Mouse (Mus musculus) layer of hippocampus, adult 2 months (tissue): ENCODE results near the gene Cpm. TPM values are rescaled to one million over a fixed set of nuclear protein-coding genes. Genes with fewer than 3 reads are reported as not detected.
A peak's percentile ranks its signal among the peaks of the same experiment; 100 is the strongest.
"Not testable (repeated sequence)": the region's sequence is repeated elsewhere in the genome, so short reads cannot be mapped to it uniquely, and the experiment has no call there.

ENCODE experiments used
- DNase-seq, 2 experiments: peaks; one replicate each; pipeline ENCODE4 v3.0.0; 2022; ENCODE audit warnings: low spot score in 2 of 2
- H3K27ac ChIP-seq: fragments of 200-600 bp; 2 replicates; pipeline ENCODE4 v1.8.1; 2022
- H3K4me3 ChIP-seq: fragments of 200-600 bp; 2 replicates; pipeline ENCODE4 v1.8.1; 2022; ENCODE audit warnings: mild to moderate bottlenecking
- CTCF ChIP-seq: fragments of 200-600 bp; conservative IDR thresholded peaks from 2 replicates; pipeline ENCODE4 v1.8.1; 2022; ENCODE audit warnings: antibody characterized with exemption, mild to moderate bottlenecking, moderate library complexity
- long read RNA-seq, 2 experiments: library from polyadenylated mRNA; stranded (forward); transcript quantifications; one replicate each; pipeline ENCODE4 v2.0.0; 2021; ENCODE audit warnings: borderline mapping rate in 2 of 2
- total RNA-seq, 2 experiments: library from RNA; stranded (reverse); gene quantifications; 2 replicates each; pipeline ENCODE4 v1.2.3; 2021

Gene Cpm
- total RNA-seq = 1 to 10 TPM; 8.5 to 9.7 TPM
- long read RNA-seq, experiment 1, partial matches to known transcripts = 2 of 12 reads
- long read RNA-seq, experiment 1, other reads (novel, unspliced or antisense) = 9 of 12 reads
- long read RNA-seq, experiment 2, partial matches to known transcripts = 4 of 14 reads
- long read RNA-seq, experiment 2, other reads (novel, unspliced or antisense) = 9 of 14 reads

GRCm38 (mm10) chr10:117629169-117629971 is at the start of gene Cpm:
TSS of gene Cpm (plus strand) at chr10:117629500.
- H3K4me3 ChIP-seq = peak within 1 kb of the TSS; percentile 64
- no peak for TF ChIP-seq CTCF
- peak; percentile 7 to 38 for DNase-seq

GRCm38 (mm10) chr10:117579771-117580284 is 49.5 kb upstream of the Cpm start:
- DNase-seq = no peak
- TF ChIP-seq CTCF = no peak
- Histone ChIP-seq H3K4me3 (no peak overlapping the region), H3K27ac (no peak overlapping the region)

More at GRCm38 (mm10) chr10:117629169-117629971, at the start of gene Cpm:
- H3K27ac ChIP-seq = no peak within 1 kb of the TSS; the same call in 1 of the 2 replicates

- TF ChIP-seq CTCF = no peak
- Histone ChIP-seq H3K4me3 (no peak overlapping the region), H3K27ac (no peak overlapping the region)
- DNase-seq = no peak
Measured at GRCm38 (mm10) chr10:117580405-117580804, 48.9 kb upstream of the Cpm start.

GRCm38 (mm10) chr10:117581007-117581752 is 48.1 kb upstream of the Cpm start:
- TF ChIP-seq CTCF = no peak
- H3K4me3 ChIP-seq = no peak overlapping the region

DNA sequence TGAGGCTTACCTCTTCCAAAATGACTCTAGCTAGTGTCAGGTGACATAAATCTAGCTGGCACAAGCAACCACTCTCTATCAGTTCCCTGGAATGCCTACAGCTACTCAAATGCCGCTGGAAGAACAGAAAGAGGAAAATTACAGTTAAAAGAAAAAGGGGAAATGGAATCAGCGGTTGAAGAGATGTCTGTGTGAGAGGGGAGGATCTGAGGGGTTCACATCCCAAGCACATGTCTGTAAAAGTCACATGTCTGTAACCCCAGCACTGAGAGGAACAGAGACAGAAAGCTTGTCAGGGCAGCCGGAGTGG is 47.6 kb upstream of the Cpm start:
- TF ChIP-seq CTCF = no peak
- no peak overlapping the region for H3K4me3 ChIP-seq
- DNase-seq = no peak
- H3K27ac ChIP-seq = no peak overlapping the region

More at GRCm38 (mm10) chr10:117581007-117581752, 48.1 kb upstream of the Cpm start:
- DNase-seq = no peak
- H3K27ac ChIP-seq = no peak overlapping the region

DNA sequence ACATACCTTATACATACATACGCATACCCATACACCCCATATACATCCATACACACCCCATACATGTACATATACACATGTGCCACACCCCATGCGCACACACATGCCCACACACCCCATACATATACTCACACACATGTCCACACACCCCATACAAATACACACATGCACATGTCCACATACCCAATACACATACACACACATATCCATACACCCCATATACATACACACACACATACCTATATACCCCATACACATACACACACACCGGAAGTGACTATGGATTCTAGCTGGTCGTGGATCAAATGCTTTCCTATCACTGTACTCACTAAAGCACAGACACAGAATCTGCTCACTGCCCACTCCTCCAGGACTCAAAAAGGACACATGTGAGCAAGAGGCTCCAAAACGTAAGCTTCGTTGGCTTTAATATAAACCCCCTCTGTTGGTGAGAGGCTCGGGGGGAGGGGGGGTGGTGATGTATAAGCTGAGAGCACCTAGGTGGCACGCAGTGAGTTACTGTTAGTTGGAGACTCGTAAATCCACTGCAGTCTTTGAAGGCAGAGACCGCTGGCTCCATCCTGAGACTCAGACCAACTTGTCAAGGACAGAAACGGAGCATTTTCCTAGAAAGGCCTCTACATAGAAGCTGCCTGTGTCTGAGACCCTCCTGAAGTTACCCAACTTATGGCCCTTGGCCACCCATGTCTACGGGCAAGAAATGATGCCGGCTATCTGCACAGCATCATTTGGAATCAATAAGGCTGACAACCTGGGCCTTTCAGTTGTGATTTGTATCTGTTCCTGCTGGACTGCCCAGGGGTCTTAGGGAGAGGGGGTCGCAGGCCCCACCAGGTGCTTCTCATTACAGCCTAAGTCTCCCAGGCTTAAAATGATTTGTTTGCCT is 45.9 kb upstream of the Cpm start:
- no peak for DNase-seq
- TF ChIP-seq CTCF = no peak
- Histone ChIP-seq H3K27ac (no peak overlapping the region), H3K4me3 (no peak overlapping the region)

GRCm38 (mm10) chr10:117584102-117584501 is 45.2 kb upstream of the Cpm start:
- no peak for DNase-seq
- H3K27ac ChIP-seq = no peak overlapping the region
- no peak overlapping the region for H3K4me3 ChIP-seq
- TF ChIP-seq CTCF = no peak

DNA sequence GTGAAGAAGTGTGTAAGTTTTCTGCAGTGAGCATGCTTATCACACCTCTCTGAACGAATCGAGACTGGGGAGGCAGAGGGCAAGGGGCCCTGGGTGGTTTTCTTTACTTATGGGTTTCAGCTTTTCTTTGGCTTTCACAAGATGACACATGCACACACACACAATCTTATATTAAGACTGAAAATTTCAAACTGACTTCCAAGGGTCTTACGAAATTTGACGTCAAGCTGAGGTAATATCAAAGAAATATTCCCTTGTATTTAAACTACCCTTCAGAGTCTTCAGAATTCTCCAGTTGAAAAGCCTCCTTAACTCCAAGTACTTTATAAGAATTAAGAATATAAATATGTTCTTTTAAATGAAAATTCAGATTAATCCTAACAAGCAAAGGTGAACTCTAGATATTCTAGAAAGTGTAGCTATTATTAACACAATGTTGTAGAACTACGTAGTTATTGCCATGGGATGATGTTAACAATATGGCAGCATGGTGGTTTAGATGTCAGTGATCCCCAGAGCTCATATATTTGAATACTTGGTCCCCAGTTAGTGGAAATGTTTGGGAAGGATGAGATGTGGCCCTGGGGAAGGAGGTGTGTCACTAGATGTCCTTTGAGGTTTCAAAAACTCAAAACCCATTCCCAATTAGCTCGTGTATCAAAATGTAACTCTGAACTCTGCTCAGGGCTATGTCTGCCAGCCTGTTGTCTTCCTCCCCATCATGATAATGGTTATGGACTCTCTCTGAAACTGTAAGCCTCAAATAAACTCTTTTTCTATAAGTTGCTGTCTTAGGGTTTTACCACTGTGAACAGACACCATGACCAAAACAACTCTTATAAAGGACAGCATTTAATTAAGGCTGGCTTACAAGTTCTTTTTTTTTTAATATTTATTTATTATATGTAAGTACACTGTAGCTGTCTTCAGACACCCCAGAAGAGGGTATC is 44.5 kb upstream of the Cpm start:
- TF ChIP-seq CTCF = no peak
- DNase-seq = no peak
- Histone ChIP-seq H3K4me3 (no peak overlapping the region), H3K27ac (no peak overlapping the region)

DNA sequence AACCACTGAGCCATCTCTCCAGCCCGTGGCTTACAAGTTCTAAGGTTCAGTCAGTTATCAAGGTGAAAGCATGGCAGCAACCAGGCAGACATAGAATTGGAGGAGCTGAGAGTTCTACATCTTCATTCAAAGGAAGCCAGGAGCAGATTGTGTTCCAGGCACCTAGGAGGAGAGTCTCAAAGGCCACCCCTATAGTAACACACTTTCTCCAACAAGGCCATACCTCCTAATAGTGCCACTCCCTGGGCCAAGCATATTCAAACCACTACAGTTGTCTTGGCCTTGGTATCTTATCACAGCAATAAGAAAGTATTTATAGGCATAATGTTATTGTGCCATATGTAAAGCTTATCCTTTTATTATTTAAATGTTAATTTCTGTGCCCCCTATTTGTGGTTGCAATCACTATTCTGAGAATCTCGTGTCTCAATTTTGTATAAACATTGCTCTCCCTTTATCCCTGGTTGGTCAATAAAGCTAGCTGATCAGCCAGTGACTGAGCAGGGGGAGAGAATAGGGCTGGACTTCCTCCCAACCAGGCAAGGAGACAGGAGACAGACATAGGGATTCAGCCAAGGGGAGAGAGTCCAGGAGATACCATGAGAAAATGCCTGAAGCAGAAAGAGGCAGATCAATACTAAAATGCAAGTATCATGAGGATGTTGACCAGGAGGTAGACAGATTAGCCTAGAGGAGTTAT is 43.5 kb upstream of the Cpm start:
- Histone ChIP-seq H3K27ac (no peak overlapping the region), H3K4me3 (no peak overlapping the region)
- no peak for DNase-seq
- no peak for TF ChIP-seq CTCF

DNA sequence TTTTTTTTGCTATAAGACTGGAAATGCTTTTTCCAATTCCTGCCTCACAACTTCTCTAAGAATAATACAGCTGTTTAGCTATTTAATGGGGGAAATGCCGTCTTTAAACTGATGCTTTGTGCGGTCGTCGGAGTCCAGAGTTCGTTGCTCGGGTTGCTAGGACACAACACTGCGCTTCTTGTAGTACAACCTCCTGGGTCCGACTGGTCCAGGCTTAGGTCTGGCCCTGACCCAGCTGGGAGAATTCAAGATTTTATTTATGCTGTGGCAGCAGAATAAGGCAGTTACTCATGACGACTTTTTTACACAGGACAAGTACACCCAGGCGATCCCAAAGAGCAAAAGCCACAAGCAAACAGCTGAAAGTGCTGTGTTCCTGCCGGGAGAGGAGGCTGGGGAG is 42.4 kb upstream of the Cpm start:
- Histone ChIP-seq H3K4me3 (no peak overlapping the region), H3K27ac (no peak overlapping the region)
- no peak for TF ChIP-seq CTCF
- DNase-seq = no peak

GRCm38 (mm10) chr10:117587335-117587734 is 42.0 kb upstream of the Cpm start:
- no peak for DNase-seq
- no peak for TF ChIP-seq CTCF
- Histone ChIP-seq H3K27ac (no peak overlapping the region), H3K4me3 (no peak overlapping the region)

DNA sequence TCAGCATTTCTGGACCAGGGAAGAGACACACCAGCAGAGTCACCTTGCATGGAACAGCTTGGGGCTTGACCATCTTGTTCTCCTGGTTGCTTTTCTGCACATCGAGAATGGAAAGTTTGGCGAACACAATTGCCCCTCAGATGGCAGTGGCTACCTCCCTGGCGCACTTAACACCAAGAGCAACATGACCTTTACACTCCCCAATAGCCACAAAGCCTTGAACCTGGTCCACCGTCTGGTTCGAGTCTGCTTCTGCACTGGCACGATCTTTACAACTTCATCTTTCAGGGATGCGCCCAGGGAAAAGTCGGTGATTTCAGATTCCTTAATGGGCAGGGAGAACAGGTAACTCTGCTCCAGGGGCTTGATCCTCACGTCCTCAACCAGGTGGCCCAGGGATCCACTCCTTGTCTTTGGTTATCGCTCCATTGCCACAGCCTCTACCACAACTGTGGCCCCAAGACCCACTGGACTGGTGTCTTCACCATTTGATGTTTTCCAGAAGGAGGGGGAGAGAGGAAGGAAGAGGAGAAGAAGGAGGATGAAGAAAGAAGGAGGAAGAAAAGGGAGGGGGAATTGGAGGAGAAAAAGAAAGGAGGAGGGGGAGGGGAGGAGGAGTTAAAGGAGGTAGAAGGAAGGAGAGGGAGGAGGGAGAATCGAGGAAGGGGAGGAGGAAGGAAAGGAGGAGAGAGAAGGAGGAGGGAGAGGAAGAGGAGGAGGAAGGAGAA is 40.7 kb upstream of the Cpm start:
- not testable (repeated sequence) for H3K4me3 ChIP-seq, DNase-seq

More for the DNA sequence above, 40.7 kb upstream of the Cpm start:
- not testable (repeated sequence) for H3K27ac ChIP-seq
